Mouse (Mus musculus) MN1 (cell line): ENCODE measurements around the gene Zfp644.

Experiments
- DNase-seq: peaks from one replicate; pipeline ENCODE4 v3.0.0-alpha.2; 2016; ENCODE audit warnings: low spot score

The Zfp644 gene

DNA sequence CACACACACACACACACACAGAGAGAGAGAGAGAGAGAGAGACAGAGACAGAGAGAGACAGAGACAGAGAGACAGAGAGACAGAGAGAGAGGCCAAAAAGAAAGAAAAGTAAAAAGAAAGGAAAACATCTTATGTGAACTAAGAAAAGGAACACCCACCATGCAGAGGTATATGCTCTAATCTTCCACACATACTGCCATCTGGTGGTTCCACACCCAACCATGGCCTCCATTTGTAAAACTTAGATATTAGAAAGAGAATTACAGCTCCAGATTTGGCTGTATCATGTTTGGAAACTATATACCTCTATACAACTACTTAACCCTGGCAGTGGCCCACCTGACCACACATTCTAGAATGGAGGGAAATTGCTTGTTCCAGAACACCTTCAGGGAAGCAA is 102.7 kb downstream of the Zfp644 start:
- DNase-seq: no peak

DNA sequence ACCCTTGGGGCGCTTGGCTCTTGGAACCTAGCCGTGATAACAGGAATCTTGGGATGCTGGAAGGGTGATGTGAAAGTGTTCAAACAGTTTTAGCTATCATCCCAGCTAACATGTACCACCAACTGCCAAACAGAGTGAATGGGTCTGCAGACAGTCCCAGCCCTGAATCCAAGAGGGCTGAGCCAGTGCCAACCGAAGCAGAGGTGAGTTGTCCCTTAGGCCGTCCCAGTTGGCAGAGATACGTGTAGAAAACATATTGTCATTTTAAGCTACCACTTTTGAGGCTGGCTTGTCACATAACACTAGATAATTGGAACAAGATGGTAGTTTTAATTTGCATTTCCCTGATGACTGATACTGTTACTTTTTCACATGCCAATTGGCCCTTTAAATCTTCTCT is 106.4 kb downstream of the Zfp644 start:
- no peak for DNase-seq

DNA sequence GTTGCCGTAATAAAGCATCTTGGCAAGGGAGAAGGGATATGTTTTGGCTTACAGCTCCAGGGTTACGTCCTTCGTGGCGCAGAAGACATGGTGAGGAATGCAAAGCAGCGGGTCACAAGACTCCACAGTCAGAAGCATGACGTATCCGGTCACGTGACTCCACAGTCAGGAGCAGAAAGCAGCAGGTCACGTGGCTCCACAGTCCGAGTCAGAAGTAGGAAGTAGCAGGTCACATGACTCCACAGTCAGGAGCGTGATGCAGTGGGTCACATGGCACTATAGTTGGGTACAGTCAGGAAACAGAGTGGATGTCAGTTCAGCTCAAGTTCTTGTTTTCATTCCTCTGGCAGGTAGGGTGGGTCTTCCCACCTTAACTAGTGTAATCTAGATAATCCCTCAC is 107.4 kb downstream of the Zfp644 start:
- DNase-seq: no peak

DNA sequence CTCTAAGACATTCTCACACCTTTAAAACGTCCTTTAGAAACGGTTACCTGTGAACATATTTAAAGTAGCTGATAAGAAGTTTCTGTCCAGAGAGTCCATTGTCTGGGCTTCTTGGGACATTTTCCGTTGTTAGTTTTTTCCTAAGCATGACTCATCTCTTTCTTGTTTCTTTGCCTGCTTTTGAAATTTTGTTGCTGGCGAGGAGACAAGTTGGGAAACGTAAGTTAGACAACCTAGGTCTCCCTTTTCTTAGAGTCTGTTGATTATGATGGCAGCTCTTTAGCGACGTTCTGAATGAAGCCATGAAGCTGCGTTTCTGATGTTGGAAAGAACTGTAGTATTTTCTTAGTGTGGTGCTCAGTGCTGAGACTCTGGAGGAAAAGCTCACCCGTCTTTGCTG is 108.1 kb downstream of the Zfp644 start:
- DNase-seq: no peak

DNA sequence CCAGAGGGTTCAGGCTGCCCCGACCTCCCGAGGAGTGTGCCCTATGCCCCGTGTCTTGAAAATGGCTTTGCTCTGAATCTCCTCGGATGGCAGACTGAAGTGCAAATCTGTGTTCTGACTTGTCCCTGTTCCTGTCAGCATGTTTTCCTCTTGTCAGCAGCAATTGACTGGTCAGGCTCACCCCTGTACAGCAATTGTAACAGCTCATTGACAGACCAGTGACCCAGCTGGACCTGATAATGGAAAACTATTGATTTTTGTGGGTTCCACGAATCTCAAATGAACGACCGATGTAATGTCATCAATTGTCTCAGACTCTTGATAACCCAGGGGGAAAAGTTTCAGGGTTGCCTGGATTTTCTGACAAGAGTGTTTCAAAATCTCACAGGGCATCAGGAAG is 116.1 kb downstream of the Zfp644 start:
- DNase-seq: no peak

DNA sequence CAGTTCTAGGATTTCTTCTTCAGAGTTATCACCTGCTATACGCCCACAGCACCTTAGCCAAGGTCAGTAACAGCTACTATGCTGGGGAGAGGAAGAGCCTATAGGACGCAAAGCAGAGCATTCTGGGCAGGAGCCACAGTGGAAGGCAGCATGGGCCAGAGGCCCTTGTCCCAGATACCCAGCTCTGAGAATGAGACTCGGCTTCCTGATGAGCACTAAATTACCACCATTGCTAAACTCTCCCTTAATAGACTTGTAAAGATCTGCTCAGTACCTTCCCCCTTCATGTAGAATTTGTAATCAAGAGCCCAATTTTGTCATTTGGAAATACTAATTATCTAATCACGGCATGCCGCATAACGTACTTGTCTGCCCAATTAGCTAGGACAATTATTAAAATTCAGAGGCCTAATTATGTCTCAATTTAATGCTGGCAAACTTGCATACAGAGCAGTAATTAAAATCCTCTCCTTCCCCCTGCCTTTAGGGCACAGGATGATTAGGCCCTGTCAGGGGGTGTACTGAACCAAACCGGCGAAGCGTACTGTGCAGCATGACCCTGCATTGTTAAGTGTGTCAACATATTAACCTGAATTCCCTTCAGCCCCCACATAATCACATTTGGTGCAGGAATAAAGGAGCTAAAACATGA is 119.7 kb downstream of the Zfp644 start:
- no peak for DNase-seq

DNA sequence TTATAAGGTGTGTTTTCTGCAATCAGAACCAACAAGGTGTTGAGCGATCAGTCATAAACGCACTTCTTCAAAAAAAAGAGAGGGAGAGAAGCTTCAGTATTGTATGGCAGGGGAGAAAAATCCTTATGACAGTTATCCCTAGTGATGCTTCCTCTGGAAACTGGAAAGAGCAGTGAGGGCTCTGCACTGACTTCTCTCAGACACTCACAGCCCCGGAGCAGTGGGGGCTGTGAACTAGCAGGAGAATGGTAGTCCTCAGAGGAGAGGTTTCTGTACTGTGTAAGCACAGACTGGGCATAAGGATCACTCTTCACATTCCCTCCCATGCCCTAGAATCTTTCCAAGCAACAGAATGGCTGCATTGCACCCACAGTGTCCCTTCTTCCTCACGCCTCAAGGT is 122.0 kb downstream of the Zfp644 start:
- DNase-seq: no peak

DNA sequence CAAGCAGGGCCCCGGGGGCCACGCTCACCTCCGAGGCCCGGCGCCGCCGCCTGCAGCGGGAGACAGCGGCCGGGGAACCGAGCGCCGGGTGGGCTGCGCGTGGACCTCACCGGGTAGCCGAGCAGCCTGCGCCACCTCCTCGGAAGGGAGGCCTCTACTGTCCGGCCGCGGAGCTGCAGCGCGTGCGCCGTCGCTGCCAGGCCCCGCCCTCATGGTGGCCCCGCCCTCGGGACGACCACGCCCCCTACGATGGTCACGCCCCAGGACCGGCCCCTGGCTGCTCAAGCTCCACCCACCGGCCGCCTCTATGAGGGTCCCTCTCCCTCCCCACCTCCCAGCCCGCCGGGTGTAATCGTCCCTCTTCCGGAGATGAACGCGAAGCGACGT is 122.5 kb downstream of the Zfp644 start:
- DNase-seq: no peak

DNA sequence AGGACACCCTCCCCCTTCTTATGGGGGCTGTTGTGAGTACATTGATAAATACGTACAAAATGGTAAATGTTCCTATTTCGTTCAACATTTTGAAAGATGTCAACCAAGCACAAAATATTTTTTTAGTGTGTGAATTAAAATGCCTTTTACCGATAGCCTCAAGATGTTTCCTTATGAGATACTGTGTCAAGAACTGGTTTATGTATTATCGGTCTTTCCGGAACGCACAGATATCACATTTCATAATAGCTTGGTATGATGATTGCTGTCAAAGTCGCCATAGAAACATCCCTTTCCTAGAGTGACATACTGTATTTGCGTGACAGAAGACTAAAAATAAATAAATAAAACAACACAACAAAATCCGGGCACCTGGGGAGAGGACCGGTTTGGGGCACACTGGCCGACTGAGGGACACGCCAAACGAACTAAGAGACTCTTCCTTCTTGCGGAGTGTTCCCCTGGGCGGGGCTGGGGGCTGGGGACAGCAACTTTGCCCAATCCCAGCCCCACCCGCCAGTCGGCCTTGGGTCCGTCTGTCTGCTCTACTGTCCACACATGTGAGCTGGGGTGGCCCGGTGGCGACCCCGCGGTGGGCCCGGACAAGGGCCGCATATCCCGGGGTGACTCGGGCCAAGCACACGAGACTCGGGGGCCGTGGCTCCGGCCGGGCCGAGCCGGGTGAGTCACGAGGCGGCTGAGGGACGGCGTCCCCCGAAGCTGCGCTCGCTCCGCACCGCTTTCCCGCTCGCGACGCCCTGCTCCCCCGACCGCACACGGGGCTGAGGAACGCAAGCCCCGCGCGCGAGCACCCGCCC is 123.1 kb downstream of the Zfp644 start:
- no peak for DNase-seq
